Mouse (Mus musculus) lung, adult 2 months (tissue): Measurements from ENCODE around the gene BC048671.

Source experiments
- CTCF ChIP-seq: fragments of 200-500 bp; IDR thresholded peaks from 2 replicates; pipeline ENCODE4 v1.5.1; 2011; ENCODE audit warnings: mild to moderate bottlenecking, low read length, control low read depth; ENCODE audit not compliant: insufficient read depth
- POLR2A ChIP-seq: fragments of 200-500 bp; IDR thresholded peaks from 2 replicates; pipeline ENCODE4 v1.6.1; 2011; ENCODE audit warnings: low read depth, mild to moderate bottlenecking, control low read depth, low read length, borderline replicate concordance; ENCODE audit errors: extremely low read depth

DNA sequence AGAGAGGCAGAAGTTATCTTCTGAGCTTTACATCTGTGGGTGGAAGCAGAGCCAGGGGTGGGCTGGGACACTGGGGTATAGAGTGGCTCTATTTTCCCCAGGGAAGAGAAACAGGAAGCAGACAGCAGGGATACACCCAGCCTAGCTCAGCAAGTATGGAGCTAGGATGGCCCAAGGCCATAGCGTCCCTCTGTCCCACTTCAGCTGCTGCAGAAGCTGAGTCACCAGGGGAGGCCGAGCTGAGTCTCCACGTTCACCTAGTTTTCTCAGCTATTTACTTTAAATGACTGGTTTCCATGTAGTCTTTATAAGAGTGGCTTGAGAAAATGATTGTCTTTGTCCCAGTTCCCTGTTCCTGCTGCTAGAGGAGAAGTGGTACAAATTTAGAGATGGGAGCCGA, 47.5 kb downstream of the BC048671 start:
- TF ChIP-seq CTCF (no peak), POLR2A (no peak)
